Mouse (Mus musculus) ovary, postnatal 14 days (tissue): Measurements from ENCODE around the gene Polr3g.
"Not testable (repeated sequence)": the region's sequence is repeated elsewhere in the genome, so short reads cannot be mapped to it uniquely, and the experiment has no call there.

Experiments
- DNase-seq: peaks from one replicate; pipeline ENCODE4 v3.0.0; 2022; ENCODE audit warnings: low spot score

The Polr3g gene

DNA sequence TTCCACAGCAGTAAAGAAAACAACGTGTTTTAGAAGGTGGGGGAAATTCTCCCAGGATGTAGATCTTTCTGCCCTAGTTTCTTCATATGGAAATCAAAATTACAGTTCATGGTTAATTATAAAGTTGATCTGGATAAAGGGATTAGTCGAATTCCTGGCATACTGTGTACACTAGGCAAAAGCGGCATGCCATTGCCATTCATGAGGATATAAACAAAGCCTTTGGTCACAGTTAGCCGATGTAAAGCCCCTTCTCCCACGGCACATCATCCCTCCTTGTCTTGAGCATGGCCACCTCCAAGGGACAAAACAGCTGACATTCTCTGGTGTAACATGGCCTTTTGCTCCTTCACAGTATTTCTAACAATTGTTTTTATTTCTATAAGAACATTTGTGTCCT lies 80.2 kb downstream of the Polr3g start:
- no peak for DNase-seq

DNA sequence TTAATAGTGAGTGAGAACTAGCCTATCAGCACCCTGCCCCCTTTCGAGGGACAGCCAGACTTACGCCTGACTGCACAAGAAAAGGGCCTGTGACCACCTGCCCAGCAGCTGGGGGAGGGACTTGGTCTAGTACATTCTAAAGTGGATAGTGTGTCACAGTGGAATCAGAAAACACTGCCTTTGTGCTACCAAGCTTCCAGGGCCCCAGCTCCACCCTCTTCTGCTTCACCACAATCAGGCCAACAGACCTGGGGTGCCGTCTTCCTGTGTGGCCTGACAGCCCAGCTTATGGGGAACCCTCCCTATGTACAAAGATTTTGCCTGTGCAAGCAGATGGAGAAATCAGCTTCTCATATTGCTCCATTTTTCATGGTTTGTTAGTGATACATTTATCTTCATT lies 81.4 kb downstream of the Polr3g start:
- DNase-seq, result no peak

DNA sequence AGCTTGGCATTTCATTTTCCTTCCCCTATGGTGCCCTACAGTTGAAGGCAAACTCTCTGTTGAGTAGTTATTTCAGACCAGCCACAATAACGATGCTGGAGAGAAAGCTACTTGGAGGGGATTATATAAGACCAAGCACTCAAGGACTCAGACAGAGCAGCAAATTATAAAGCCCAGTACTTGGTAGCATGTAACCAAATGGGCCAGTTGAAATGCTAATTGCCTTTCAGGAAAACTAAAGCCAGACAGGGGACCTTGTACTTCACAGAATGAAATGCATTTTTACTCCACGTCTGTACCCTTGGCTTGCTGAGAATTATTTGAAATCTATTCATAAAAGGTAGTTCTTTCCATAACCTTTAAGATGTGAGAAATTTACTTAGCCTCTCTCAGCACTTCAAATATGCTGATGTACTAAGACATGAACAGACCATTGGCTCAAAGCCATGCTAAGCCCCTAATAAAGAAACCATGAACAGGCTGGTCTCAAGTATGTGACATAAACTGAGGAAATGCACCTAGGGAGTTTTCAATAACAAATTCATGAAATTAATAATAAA lies 82.1 kb downstream of the Polr3g start:
- no peak for DNase-seq

DNA sequence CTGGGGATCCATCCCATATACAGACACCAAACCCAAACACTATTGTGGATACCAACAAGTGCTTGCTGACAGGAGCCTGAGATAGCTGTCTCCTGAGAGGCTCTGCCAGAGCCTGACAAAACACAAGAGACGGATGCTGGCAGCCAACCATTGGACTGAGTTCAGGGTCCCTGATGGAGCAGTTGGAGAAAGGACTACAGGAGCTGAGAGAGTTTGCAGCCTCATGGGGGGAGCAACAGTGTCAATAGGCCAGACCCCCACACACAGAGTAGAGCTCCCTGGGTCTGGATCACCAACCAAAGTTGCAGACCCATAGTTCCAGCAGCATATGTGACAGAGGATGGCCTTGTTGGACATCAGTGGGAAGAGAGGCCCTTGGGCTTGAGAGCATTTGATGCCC lies 83.0 kb downstream of the Polr3g start:
- not testable (repeated sequence) for DNase-seq
